ENCODE assay signal across 9 mouse cellular contexts in the genomic region with DNA sequence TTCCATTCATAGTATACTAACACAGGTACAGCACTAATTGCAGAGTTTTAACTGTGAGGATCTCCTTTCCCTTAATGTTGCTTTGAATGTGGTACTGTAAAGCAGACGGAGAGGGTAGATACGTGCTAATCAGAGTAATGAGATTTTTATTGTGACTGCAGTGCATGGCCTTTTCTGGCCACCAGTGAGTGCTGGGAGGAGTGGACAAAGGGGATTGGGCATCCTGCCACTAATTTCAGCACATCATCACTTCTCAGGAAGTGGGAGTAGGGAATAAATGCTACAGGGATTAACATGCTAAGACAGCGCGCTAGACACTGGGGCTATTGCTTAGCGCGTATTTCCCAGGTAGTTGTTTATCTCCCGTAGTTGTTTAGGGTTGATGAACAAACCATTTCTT. TPM values are rescaled to one million over a fixed set of nuclear protein-coding genes. Genes with fewer than 3 reads are reported as not detected.
A peak's percentile ranks its signal among the peaks of the same experiment; 100 is the strongest.
DNase-seq lines count a peak whose midpoint lies in the region; ATAC-seq and TF ChIP-seq lines count a peak whose summit lies in the region.
"Had no signal": no experiment of that assay in that cellular context is flagged by ENCODE, and none has a peak within 500 bp of the region (broad histone marks: within the 10 kb centered on the region; RNA-seq: fewer than 3 reads in every experiment).

No protein-coding gene starts in this region.

- H3K36me3 ChIP-seq in erythroblast, embryonic 14.5 days (ENCODE audit: control insufficient read depth), result no peaks in the 10 kb centered on the region
- no peaks in the 10 kb centered on the region for H3K36me3 ChIP-seq in embryonic facial prominence, embryonic 15.5 days
- H3K36me3 ChIP-seq in hindbrain, embryonic 13.5 days, result no peaks in the 10 kb centered on the region
- no peaks in the 10 kb centered on the region for H3K36me3 ChIP-seq in liver, adult 2 months (ENCODE audit: control insufficient read depth, insufficient read depth, low read length)
- H3K36me3 ChIP-seq in neural tube, embryonic 12.5 days, result no peaks in the 10 kb centered on the region

- no peak for TF ChIP-seq POLR2A in liver, adult 2 months (IDR thresholded peaks at IDR 0.05; ENCODE audit: extremely low read depth, insufficient read depth, low read length)

- no peak for ATAC-seq in erythroblast, adult 5-6 weeks (replicated peaks; ENCODE audit: low FRiP score, poor library complexity, severe bottlenecking)
- no peak for ATAC-seq in embryonic facial prominence, embryonic 15.5 days (ENCODE audit: insufficient number of reproducible peaks, low FRiP score, low TSS enrichment, low read depth)
- ATAC-seq in hindbrain, embryonic 13.5 days (ENCODE audit: low FRiP score), result no peak
- no peak for ATAC-seq in neural tube, embryonic 12.5 days (ENCODE audit: low FRiP score, low read depth)

- peak overlapping the region; percentile 77 for H3K9ac ChIP-seq in embryonic facial prominence, embryonic 15.5 days
- H3K9ac ChIP-seq in hindbrain, embryonic 13.5 days, result peak overlapping the region; percentile 77
- peak overlapping the region; percentile 99 for H3K9ac ChIP-seq in liver, adult 2 months (ENCODE audit: low read depth, low read length)
- H3K9ac ChIP-seq in neural tube, embryonic 12.5 days, result 0 out of 2 replicates have a peak overlapping the region, but pooled peaks have one; percentile 65

- H3K79me2 ChIP-seq in liver, adult 2 months (ENCODE audit: control insufficient read depth, insufficient read depth, low read length), result peaks cover 32% of the 10 kb centered on the region

- H3K4me2 ChIP-seq in embryonic facial prominence, embryonic 15.5 days (replicated peaks), result peak overlapping the region; percentile 96
- H3K4me2 ChIP-seq in hindbrain, embryonic 13.5 days, result peak overlapping the region; percentile 89
- H3K4me2 ChIP-seq in neural tube, embryonic 12.5 days (replicated peaks), result peak overlapping the region; percentile 98

- H3K27me3 ChIP-seq in erythroblast, embryonic 14.5 days (ENCODE audit: control insufficient read depth), result no peaks in the 10 kb centered on the region
- H3K27me3 ChIP-seq in embryonic facial prominence, embryonic 15.5 days, result no peaks in the 10 kb centered on the region
- H3K27me3 ChIP-seq in hindbrain, embryonic 13.5 days, result 0 out of 2 replicates have a peak, but pooled peaks cover 2% of the 10 kb centered on the region
- no peaks in the 10 kb centered on the region for H3K27me3 ChIP-seq in liver, adult 2 months (ENCODE audit: control insufficient read depth, insufficient read depth, low read length)
- no peaks in the 10 kb centered on the region for H3K27me3 ChIP-seq in neural tube, embryonic 12.5 days (replicated peaks)
- H3K27me3 ChIP-seq: Patski had no signal

- peak overlapping the region; percentile 82 for H3K4me3 ChIP-seq in erythroblast, embryonic 14.5 days (replicated peaks)
- H3K4me3 ChIP-seq in embryonic facial prominence, embryonic 15.5 days (replicated peaks), result peak overlapping the region; percentile 79
- H3K4me3 ChIP-seq in hindbrain, embryonic 13.5 days, result peak overlapping the region; percentile 77
- peak overlapping the region; percentile 99 for H3K4me3 ChIP-seq in liver, adult 2 months (ENCODE audit: insufficient read depth, low read depth, low read length)
- peak overlapping the region; percentile 75 for H3K4me3 ChIP-seq in neural tube, embryonic 12.5 days

- H3K9me3 ChIP-seq in erythroblast, embryonic 14.5 days (ENCODE audit: control insufficient read depth, low read length), result no peaks in the 10 kb centered on the region
- H3K9me3 ChIP-seq in embryonic facial prominence, embryonic 15.5 days (replicated peaks), result no peaks in the 10 kb centered on the region
- H3K9me3 ChIP-seq in hindbrain, embryonic 13.5 days, result no peaks in the 10 kb centered on the region
- no peaks in the 10 kb centered on the region for H3K9me3 ChIP-seq in neural tube, embryonic 12.5 days

- peaks cover 67% of the 10 kb centered on the region for H3K4me1 ChIP-seq in erythroblast, embryonic 14.5 days (ENCODE audit: control insufficient read depth)
- peaks cover 26% of the 10 kb centered on the region for H3K4me1 ChIP-seq in embryonic facial prominence, embryonic 15.5 days
- peaks cover 31% of the 10 kb centered on the region for H3K4me1 ChIP-seq in hindbrain, embryonic 13.5 days (replicated peaks)
- peaks cover 13% of the 10 kb centered on the region for H3K4me1 ChIP-seq in liver, adult 2 months (ENCODE audit: control insufficient read depth, insufficient read depth, low read length)
- peaks cover 23% of the 10 kb centered on the region for H3K4me1 ChIP-seq in neural tube, embryonic 12.5 days

- WGBS in embryonic facial prominence, embryonic 15.5 days, result 14% methylated on average over 7 of the region's 7 CpGs
- WGBS in hindbrain, embryonic 13.5 days, result 6% methylated on average over 7 of the region's 7 CpGs
- under 1% methylated on average over 7 of the region's 7 CpGs for WGBS in liver, adult 2 months
- WGBS in neural tube, embryonic 12.5 days, result 9% methylated on average over 7 of the region's 7 CpGs

- peak; percentile 36 for DNase-seq in adrenal gland, adult 8-10 months
- DNase-seq in liver, adult 2 months (ENCODE audit: extremely low read depth, low read depth, low spot score), result peak; percentile 85
- DNase-seq in spleen, adult 12 weeks (ENCODE audit: low spot score), result no peak

- H3K27ac ChIP-seq in embryonic facial prominence, embryonic 15.5 days (replicated peaks), result no peak overlapping the region
- peak overlapping the region; percentile 66 for H3K27ac ChIP-seq in hindbrain, embryonic 13.5 days
- H3K27ac ChIP-seq in liver, adult 2 months (replicated peaks; ENCODE audit: insufficient read depth, low read depth, low read length), result peak overlapping the region; percentile 90
- H3K27ac ChIP-seq in neural tube, embryonic 12.5 days, result no peak overlapping the region

- TF ChIP-seq CTCF in liver, adult 2 months (IDR thresholded peaks at IDR 0.05; ENCODE audit: low read depth, low read length), result peak; percentile 18; the same call in 1 of the 2 replicates

RNA-seq across cellular contexts. Expression of a gene that starts 3.0 kb away (rescaled TPM):
- polyA plus RNA-seq in erythroblast, embryonic 14.5 days (2012), result 0.04 and 0.05 TPM in 2 replicates
- 4.2 and 15.7 TPM in 2 replicates for total RNA-seq in erythroblast, adult 5-6 weeks (2015; ENCODE audit: low replicate concordance)
- 2.8 and 3.2 TPM in 2 replicates for total RNA-seq in erythroblast, adult 5-6 weeks (2017; ENCODE audit: low replicate concordance)
- 10 to 100 TPM; 18.1 to 20.1 (median 19.8) TPM for total RNA-seq in adrenal gland, adult 8-10 months (2022)
- polyA plus RNA-seq in embryonic facial prominence, embryonic 15.5 days (2015; fragmentation: Nextera tagmentation; extraction: Ambion mirVana), result 2.4 and 2.6 TPM in 2 replicates
- 2.2 TPM in 2 replicates for polyA plus RNA-seq in hindbrain, embryonic 13.5 days (2015; fragmentation: Nextera tagmentation; extraction: Ambion mirVana)
- 12.2 and 16.2 TPM in 2 replicates for total RNA-seq in liver, adult 2 months (2014; rRNA removed)
- 12.6 and 15.3 TPM in 2 replicates for polyA plus RNA-seq in liver, adult 2 months (2012; rRNA removed)
- 1.7 and 1.9 TPM in 2 replicates for polyA plus RNA-seq in neural tube, embryonic 12.5 days (2016; fragmentation: Nextera tagmentation; extraction: Ambion mirVana)

Comparison
In these comparisons a context has a peak if more than half of its experiments do, and no peak if none do; other contexts are left out.
1. H3K27ac ChIP-seq: peak in hindbrain, embryonic 13.5 days (single experiment) and liver, adult 2 months (single experiment); none in embryonic facial prominence, embryonic 15.5 days (single experiment) and neural tube, embryonic 12.5 days (single experiment).
2. Peak in every context shown above with its lines, with median percentiles within 50 percentile points of each other: H3K4me3 ChIP-seq, H3K4me2 ChIP-seq and H3K9ac ChIP-seq.